Mouse (Mus musculus) embryo, embryonic 9.5 days (tissue): ENCODE data around the gene Slc25a11.

ENCODE experiments used
- DNase-seq: peaks from one replicate; pipeline ENCODE4 v3.0.0-alpha.2; 2017; ENCODE audit errors: extremely low spot score

Slc25a11 gene

GRCm38 (mm10) chr11:70646691-70647650, at the start of gene Slc25a11, which contains the start of gene Rnf167:
TSS of gene Slc25a11 (minus strand) at chr11:70647479.
TSS of gene Rnf167 (plus strand) at chr11:70647235.
- peak; percentile 99 for DNase-seq

- no peak for DNase-seq
Observed at GRCm38 (mm10) chr11:70693504-70693903, 46.2 kb upstream of the Slc25a11 start.

- no peak for DNase-seq
Observed at GRCm38 (mm10) chr11:70689578-70689977, 42.3 kb upstream of the Slc25a11 start.

GRCm38 (mm10) chr11:70688372-70688771, 41.1 kb upstream of the Slc25a11 start:
- no peak for DNase-seq

- peak; percentile 94 for DNase-seq
Observed at GRCm38 (mm10) chr11:70687601-70688199, 40.4 kb upstream of the Slc25a11 start, which contains the start of gene Camta2. TSS of gene Camta2 (minus strand) at chr11:70688105.

GRCm38 (mm10) chr11:70686901-70687566, 39.8 kb upstream of the Slc25a11 start:
- DNase-seq: no peak

- no peak for DNase-seq
Observed at GRCm38 (mm10) chr11:70683640-70684039, 36.4 kb upstream of the Slc25a11 start.

GRCm38 (mm10) chr11:70681897-70682581, 34.8 kb upstream of the Slc25a11 start:
- DNase-seq: peak; percentile 78

- DNase-seq: no peak
Observed at GRCm38 (mm10) chr11:70681170-70681569, 33.9 kb upstream of the Slc25a11 start.

GRCm38 (mm10) chr11:70679894-70680293, 32.6 kb upstream of the Slc25a11 start:
- no peak for DNase-seq

- DNase-seq: no peak
Observed at GRCm38 (mm10) chr11:70679361-70679760, 32.1 kb upstream of the Slc25a11 start.

- DNase-seq: no peak
Observed at GRCm38 (mm10) chr11:70678576-70678975, 31.3 kb upstream of the Slc25a11 start.

- DNase-seq: no peak
Observed at GRCm38 (mm10) chr11:70678092-70678491, 30.8 kb upstream of the Slc25a11 start.

GRCm38 (mm10) chr11:70674501-70674900, 27.2 kb upstream of the Slc25a11 start:
- DNase-seq: no peak

GRCm38 (mm10) chr11:70674014-70674413, 26.7 kb upstream of the Slc25a11 start:
- no peak for DNase-seq

- no peak for DNase-seq
Observed at GRCm38 (mm10) chr11:70671333-70672047, 24.2 kb upstream of the Slc25a11 start.

- no peak for DNase-seq
Observed at GRCm38 (mm10) chr11:70670483-70670882, 23.2 kb upstream of the Slc25a11 start.

GRCm38 (mm10) chr11:70669582-70670345, 22.5 kb upstream of the Slc25a11 start:
- DNase-seq: peak; percentile 87

GRCm38 (mm10) chr11:70668771-70669505, 21.7 kb upstream of the Slc25a11 start, which contains the start of gene Spag7:
TSS of gene Spag7 (minus strand) at chr11:70669416.
- peak; percentile 96 for DNase-seq
